Mouse (Mus musculus) urinary bladder, postnatal 14 days (tissue): ENCODE results near the gene Crim1.

Experiments
- DNase-seq: peaks from one replicate; pipeline ENCODE4 v3.0.0; 2021; ENCODE audit warnings: low spot score

Gene Crim1

GRCm38 (mm10) chr17:78199626-78200560 lies at the start of gene Crim1:
Gene Crim1, plus strand, starts transcription at chr17:78200248.
- DNase-seq = peak; percentile 83

- no peak for DNase-seq
Measured at GRCm38 (mm10) chr17:78151479-78152282, 48.4 kb upstream of the Crim1 start.

GRCm38 (mm10) chr17:78163278-78163677 lies 36.8 kb upstream of the Crim1 start:
- DNase-seq = peak; percentile 68

- no peak for DNase-seq
Measured at GRCm38 (mm10) chr17:78163724-78164236, 36.3 kb upstream of the Crim1 start.

GRCm38 (mm10) chr17:78165855-78166254 lies 34.2 kb upstream of the Crim1 start:
- DNase-seq = no peak

GRCm38 (mm10) chr17:78166566-78166965 lies 33.5 kb upstream of the Crim1 start:
- DNase-seq = no peak

- no peak for DNase-seq
Measured at GRCm38 (mm10) chr17:78172371-78172770, 27.7 kb upstream of the Crim1 start.

- no peak for DNase-seq
Measured at GRCm38 (mm10) chr17:78180766-78181165, 19.3 kb upstream of the Crim1 start.

GRCm38 (mm10) chr17:78196184-78196583 lies 3.9 kb upstream of the Crim1 start:
- DNase-seq = no peak

- peak; percentile 73 for DNase-seq
Measured at GRCm38 (mm10) chr17:78197111-78197510, 2.9 kb upstream of the Crim1 start.

GRCm38 (mm10) chr17:78198140-78198539 lies 1.9 kb upstream of the Crim1 start:
- DNase-seq = no peak

GRCm38 (mm10) chr17:78198820-78199219 lies 1.2 kb upstream of the Crim1 start:
- no peak for DNase-seq

GRCm38 (mm10) chr17:78199231-78199625 lies 820 bp upstream of the Crim1 start:
- no peak for DNase-seq

GRCm38 (mm10) chr17:78200561-78201220 lies 643 bp downstream of the Crim1 start:
- DNase-seq = peak; percentile 54

- DNase-seq = peak; percentile 58
Measured at GRCm38 (mm10) chr17:78201221-78202058, 1.4 kb downstream of the Crim1 start.

- DNase-seq = no peak
Measured at GRCm38 (mm10) chr17:78202221-78202620, 2.2 kb downstream of the Crim1 start.

GRCm38 (mm10) chr17:78202756-78203155 lies 2.7 kb downstream of the Crim1 start:
- DNase-seq = no peak

- DNase-seq = no peak
Measured at GRCm38 (mm10) chr17:78203478-78203877, 3.4 kb downstream of the Crim1 start.

GRCm38 (mm10) chr17:78206421-78206820 lies 6.4 kb downstream of the Crim1 start:
- DNase-seq = peak; percentile 52

- DNase-seq = no peak
Measured at GRCm38 (mm10) chr17:78207246-78207645, 7.2 kb downstream of the Crim1 start.

- DNase-seq = no peak
Measured at GRCm38 (mm10) chr17:78208805-78209204, 8.8 kb downstream of the Crim1 start.
